Mouse (Mus musculus): ENCODE data around the gene Hnrnpc. TPM values are rescaled to one million over a fixed set of nuclear protein-coding genes. Genes with fewer than 3 reads are reported as not detected.

Gene Hnrnpc
- total RNA-seq, 2 experiments from 2014 or later = 71.0 to 74.4 TPM

GRCm38 (mm10) chr14:52035926-52036325, 67.9 kb downstream of the Hnrnpc start:
- DNase-seq = no peak
- intact Hi-C loops (cut with DNase I) = no loop called here

GRCm38 (mm10) chr14:52026342-52026741, 77.5 kb downstream of the Hnrnpc start:
- DNase-seq = no peak
- intact Hi-C loops (cut with DNase I) = no loop called here

GRCm38 (mm10) chr14:52024133-52024532, 79.7 kb downstream of the Hnrnpc start:
- no peak for DNase-seq
- intact Hi-C loops (cut with DNase I) = no loop called here

Other genes with a start within 250 kb of the Hnrnpc start
- 10 to 100 TPM; 11.7 to 14.4 TPM for gene Mettl17, start 219.2 kb downstream of the Hnrnpc start, total RNA-seq (2021)
- gene Slc39a2, start 211.1 kb downstream of the Hnrnpc start, total RNA-seq (2021) = under 1 TPM; 0.20 to 0.51 TPM
- 1,000 to 10,000 TPM; 1,350 to 1,506 TPM for gene Ndrg2, start 189.9 kb downstream of the Hnrnpc start, total RNA-seq (2021)
- gene Tppp2, start 185.6 kb downstream of the Hnrnpc start, total RNA-seq (2021) = not detected
- gene Rnase13, start 181.3 kb downstream of the Hnrnpc start, total RNA-seq (2021) = not detected
- 10 to 100 TPM; 13.9 to 18.5 TPM for gene Arhgef40, start 119.3 kb downstream of the Hnrnpc start, total RNA-seq (2021)
- 1 to 10 TPM; 1.3 to 1.5 TPM for gene Tmem253, start 88.4 kb downstream of the Hnrnpc start, total RNA-seq (2021)
- gene Zfp219, start 83.3 kb downstream of the Hnrnpc start, total RNA-seq (2021) = 10 to 100 TPM in 1 of 2 experiments, 1 to 10 TPM in 1; 9.7 to 12.4 TPM
- not detected for gene Olfr221, start 61.6 kb downstream of the Hnrnpc start, total RNA-seq (2021)
- not detected for gene Rpgrip1, start 6.7 kb upstream of the Hnrnpc start, total RNA-seq (2021)
- gene Supt16, start 93.4 kb upstream of the Hnrnpc start, total RNA-seq (2021) = 10 to 100 TPM; 10.1 to 13.7 TPM
- 10 to 100 TPM; 26.6 to 30.8 TPM for gene Chd8, start 153.8 kb upstream of the Hnrnpc start, total RNA-seq (2021)
- gene Tox4, start 175.1 kb upstream of the Hnrnpc start, total RNA-seq (2021) = 10 to 100 TPM; 43.5 to 46.1 TPM
- gene Rab2b, start 175.5 kb upstream of the Hnrnpc start, total RNA-seq (2021) = 1 to 10 TPM; 2.0 to 3.0 TPM
- gene Mettl3, start 201.1 kb upstream of the Hnrnpc start, total RNA-seq (2021) = 10 to 100 TPM; 11.4 to 14.2 TPM
- gene Sall2, start 224.7 kb upstream of the Hnrnpc start, total RNA-seq (2021) = under 1 TPM; 0.56 to 0.79 TPM

All from gastrocnemius, postnatal 36 days (tissue).